Mouse (Mus musculus): ENCODE results near the gene Hk1.

GRCm38 (mm10) chr10:62418831-62419356 is 39.2 kb upstream of the Hk1 start:
- TF ChIP-seq CTCF (conservative IDR thresholded peaks at IDR 0.05; ENCODE audit: low read length) = no peak
- TF ChIP-seq POU5F1 (IDR thresholded peaks at IDR 0.05; ENCODE audit: borderline replicate concordance, low read length) = no peak
- no peak for TF ChIP-seq NANOG (IDR thresholded peaks at IDR 0.05; ENCODE audit: borderline replicate concordance, low read length)

Data from E14TG2a.4 (cell line).